Mouse (Mus musculus): ENCODE data around the gene Ttf2.

- TF ChIP-seq POLR2A (IDR thresholded peaks at IDR 0.05; ENCODE audit: insufficient read length, low read depth) (no peak), MAX (IDR thresholded peaks at IDR 0.05; ENCODE audit: low read depth) (no peak), MYOG (IDR thresholded peaks at IDR 0.05; ENCODE audit: control insufficient read depth in 1 of 3, insufficient read depth in 1 of 3, insufficient read length in 2 of 3, low read depth in 2 of 3) (no peak), TCF12 (IDR thresholded peaks at IDR 0.05; ENCODE audit: insufficient read depth, poor library complexity, severe bottlenecking) (no peak), USF1 (IDR thresholded peaks at IDR 0.05; ENCODE audit: low read depth) (no peak), TCF3 (IDR thresholded peaks at IDR 0.05; ENCODE audit: insufficient read length, low read depth) (no peak), CEBPB (IDR thresholded peaks at IDR 0.05; ENCODE audit: insufficient read depth, poor library complexity, severe bottlenecking) (no peak)
These were observed 79.1 kb downstream of the Ttf2 start for GRCm38 (mm10) chr3:100890406-100890805.
